Mouse (Mus musculus) right cerebral cortex, postnatal 10 days (tissue): ENCODE data around the gene Gltpd2.
"Not testable (repeated sequence)": the region's sequence is repeated elsewhere in the genome, so short reads cannot be mapped to it uniquely, and the experiment has no call there.

Experiments
- DNase-seq, 2 experiments: peaks; one replicate each; pipeline ENCODE4 v3.0.0; 2021; ENCODE audit warnings: low spot score in 2 of 2

The Gltpd2 gene

GRCm38 (mm10) chr11:70518436-70518835 is 560 bp upstream of the Gltpd2 start:
- no peak for DNase-seq

GRCm38 (mm10) chr11:70520178-70520769 is 1.3 kb downstream of the Gltpd2 start:
- peak in 1 of 2 experiments; percentile 41 for DNase-seq

- DNase-seq, result not testable (repeated sequence)
Measured at GRCm38 (mm10) chr11:70523306-70523989, 4.5 kb downstream of the Gltpd2 start.

- DNase-seq, result no peak
Measured at GRCm38 (mm10) chr11:70524782-70525181, 5.8 kb downstream of the Gltpd2 start.

GRCm38 (mm10) chr11:70525184-70525678 is 6.2 kb downstream of the Gltpd2 start, which contains the start of gene Psmb6:
Gene Psmb6, plus strand, starts transcription at chr11:70525367.
- peak; percentile 97 to 98 for DNase-seq

GRCm38 (mm10) chr11:70525726-70526125 is 6.7 kb downstream of the Gltpd2 start:
- no peak for DNase-seq

- DNase-seq, result no peak
Measured at GRCm38 (mm10) chr11:70526211-70526610, 7.2 kb downstream of the Gltpd2 start.

GRCm38 (mm10) chr11:70528610-70529009 is 9.6 kb downstream of the Gltpd2 start:
- no peak for DNase-seq

GRCm38 (mm10) chr11:70531065-70531464 is 12.1 kb downstream of the Gltpd2 start:
- DNase-seq, result not testable (repeated sequence)

- DNase-seq, result no peak
Measured at GRCm38 (mm10) chr11:70532839-70533238, 13.8 kb downstream of the Gltpd2 start, which contains the start of gene Gm40193. Gene Gm40193, minus strand, starts transcription at chr11:70532939.

- DNase-seq, result no peak
Measured at GRCm38 (mm10) chr11:70539423-70539822, 20.4 kb downstream of the Gltpd2 start.

GRCm38 (mm10) chr11:70539877-70540587 is 21.0 kb downstream of the Gltpd2 start, which contains the start of gene Pld2:
Gene Pld2, plus strand, starts transcription at chr11:70540064.
- peak; percentile 89 to 90 for DNase-seq

- no peak for DNase-seq
Measured at GRCm38 (mm10) chr11:70540928-70541327, 21.9 kb downstream of the Gltpd2 start.

GRCm38 (mm10) chr11:70541415-70541814 is 22.4 kb downstream of the Gltpd2 start:
- DNase-seq, result peak; percentile 57 to 59

GRCm38 (mm10) chr11:70544496-70544895 is 25.5 kb downstream of the Gltpd2 start:
- DNase-seq, result no peak

GRCm38 (mm10) chr11:70551526-70551925 is 32.5 kb downstream of the Gltpd2 start:
- no peak for DNase-seq

GRCm38 (mm10) chr11:70553940-70554339 is 34.9 kb downstream of the Gltpd2 start:
- no peak for DNase-seq

- DNase-seq, result no peak
Measured at GRCm38 (mm10) chr11:70557545-70557944, 38.5 kb downstream of the Gltpd2 start.

- DNase-seq, result no peak
Measured at GRCm38 (mm10) chr11:70561937-70562286, 42.9 kb downstream of the Gltpd2 start.

GRCm38 (mm10) chr11:70562287-70562994 is 43.4 kb downstream of the Gltpd2 start, which contains the start of gene Mink1:
Gene Mink1, plus strand, starts transcription at chr11:70562881.
- DNase-seq, result peak; percentile 93 to 95

- DNase-seq, result no peak
Measured at GRCm38 (mm10) chr11:70562995-70563469, 44.0 kb downstream of the Gltpd2 start.
